Mouse (Mus musculus) heart, adult 2 months (tissue): ENCODE data around the gene Scgb1a1.

ENCODE experiments used
- CTCF ChIP-seq: fragments of 200-600 bp; IDR thresholded peaks from 2 replicates; pipeline ENCODE4 v1.8.1; 2022; ENCODE audit warnings: antibody characterized with exemption, mild to moderate bottlenecking, moderate library complexity
- POLR2A ChIP-seq: fragments of 200-500 bp; IDR thresholded peaks from 2 replicates; pipeline ENCODE4 v1.6.1; 2011; ENCODE audit warnings: mild to moderate bottlenecking, low read depth, low read length, control low read depth; ENCODE audit not compliant: insufficient read depth

- TF ChIP-seq POLR2A = no peak
- no peak for TF ChIP-seq CTCF
Measured at GRCm38 (mm10) chr19:9052803-9053431, 34.8 kb downstream of the Scgb1a1 start.
